In genomic region chr2:30415936-30416648, GRCm38 (mm10) we compare ENCODE assay signal across 8 mouse cellular contexts. TPM values are rescaled to one million over a fixed set of nuclear protein-coding genes. Genes with fewer than 3 reads are reported as not detected.
DNase-seq lines count a peak whose midpoint lies in the region; ATAC-seq lines count a peak whose summit lies in the region.

Ptpa (plus strand) TSS chr2:30416039.

- H3K4me1 ChIP-seq in embryonic facial prominence, embryonic 14.5 days (ENCODE audit: control insufficient read depth, insufficient read depth, low read length): peaks cover 26% of the 10 kb centered on the region
- peaks cover 29% of the 10 kb centered on the region for H3K4me1 ChIP-seq in kidney, embryonic 14.5 days (ENCODE audit: control insufficient read depth, insufficient read depth, low read length)
- H3K4me1 ChIP-seq in limb, embryonic 15.5 days: peaks cover 52% of the 10 kb centered on the region

- H3K9me3 ChIP-seq in embryonic facial prominence, embryonic 14.5 days (ENCODE audit: control insufficient read depth, low read length): no peaks in the 10 kb centered on the region
- H3K9me3 ChIP-seq in kidney, embryonic 14.5 days (ENCODE audit: control insufficient read depth, low read length): no peaks in the 10 kb centered on the region
- H3K9me3 ChIP-seq in limb, embryonic 15.5 days: no peaks in the 10 kb centered on the region

- H3K4me3 ChIP-seq in embryonic facial prominence, embryonic 14.5 days (ENCODE audit: low read depth, low read length): peak within 1 kb of the TSS; percentile 92
- peak within 1 kb of the TSS; percentile 64 for H3K4me3 ChIP-seq in kidney, embryonic 14.5 days (ENCODE audit: low read length)
- H3K4me3 ChIP-seq in limb, embryonic 15.5 days: peak within 1 kb of the TSS; percentile 87

- under 1% methylated on average over 45 of the region's 67 CpGs for WGBS in embryonic facial prominence, embryonic 14.5 days
- under 1% methylated on average over 63 of the region's 67 CpGs for WGBS in kidney, embryonic 14.5 days
- under 1% methylated on average over 64 of the region's 67 CpGs for WGBS in limb, embryonic 15.5 days

- ATAC-seq in embryonic facial prominence, embryonic 14.5 days (ENCODE audit: low read depth): peak; percentile 93
- ATAC-seq in kidney, embryonic 14.5 days (ENCODE audit: low FRiP score, low TSS enrichment): peak; percentile 87
- peak; percentile 89 for ATAC-seq in limb, embryonic 15.5 days (ENCODE audit: insufficient number of reproducible peaks, low FRiP score, low TSS enrichment, low read depth)

- no peaks in the 10 kb centered on the region for H3K36me3 ChIP-seq in embryonic facial prominence, embryonic 14.5 days (ENCODE audit: control insufficient read depth, insufficient read depth, low read length)
- peaks cover 4% of the 10 kb centered on the region; the same call in 1 of the 2 replicates for H3K36me3 ChIP-seq in kidney, embryonic 14.5 days (ENCODE audit: control insufficient read depth, insufficient read depth, low read length)
- H3K36me3 ChIP-seq in limb, embryonic 15.5 days: no peaks in the 10 kb centered on the region

- peak; percentile 89 for DNase-seq in 3134 (ENCODE audit: extremely low read depth, insufficient read length, low spot score)
- DNase-seq in adrenal gland, postnatal 4 days (ENCODE audit: low spot score in 2 of 2): peak; percentile 87 to 88
- DNase-seq in embryonic facial prominence, embryonic 14.5 days (ENCODE audit: low spot score): peak; percentile 95
- DNase-seq in heart, adult 9 months (ENCODE audit: low spot score in 2 of 2): peak; percentile 85 to 91
- peak; percentile 81 to 88 for DNase-seq in monocyte, adult 2 months (ENCODE audit: low read depth in 1 of 2, low spot score in 2 of 2)
- peak; percentile 91 to 92 for DNase-seq in spleen, postnatal 36 days (ENCODE audit: low spot score in 2 of 2)

- H3K27me3 ChIP-seq in embryonic facial prominence, embryonic 14.5 days (replicated peaks; ENCODE audit: control insufficient read depth, insufficient read depth, low read length): no peaks in the 10 kb centered on the region
- H3K27me3 ChIP-seq in kidney, embryonic 14.5 days (ENCODE audit: control insufficient read depth, insufficient read depth, low read length): no peaks in the 10 kb centered on the region
- H3K27me3 ChIP-seq in limb, embryonic 15.5 days: no peaks in the 10 kb centered on the region

- H3K27ac ChIP-seq in embryonic facial prominence, embryonic 14.5 days (replicated peaks; ENCODE audit: low read depth, low read length): peak within 1 kb of the TSS; percentile 98
- peak within 1 kb of the TSS; percentile 93 for H3K27ac ChIP-seq in kidney, embryonic 14.5 days (ENCODE audit: low read depth, low read length)
- H3K27ac ChIP-seq in limb, embryonic 15.5 days: peak within 1 kb of the TSS; percentile 98

- peak within 1 kb of the TSS; percentile 92 for H3K4me2 ChIP-seq in embryonic facial prominence, embryonic 14.5 days (ENCODE audit: low read depth, low read length)
- H3K4me2 ChIP-seq in kidney, embryonic 14.5 days (replicated peaks; ENCODE audit: low read depth, low read length): peak within 1 kb of the TSS; percentile 82
- H3K4me2 ChIP-seq in limb, embryonic 15.5 days: peak within 1 kb of the TSS; percentile 72

- peak within 1 kb of the TSS; percentile 96 for H3K9ac ChIP-seq in embryonic facial prominence, embryonic 14.5 days (ENCODE audit: low read depth, low read length)
- H3K9ac ChIP-seq in kidney, embryonic 14.5 days (ENCODE audit: low read depth, low read length): peak within 1 kb of the TSS; percentile 96
- H3K9ac ChIP-seq in limb, embryonic 15.5 days: peak within 1 kb of the TSS; percentile 89

RNA-seq across cellular contexts. Expression of gene Ptpa, which starts in this region (rescaled TPM):
- total RNA-seq in adrenal gland, postnatal 4 days (2021): 100 to 1,000 TPM; 165 to 169 TPM
- 70.2 and 77.1 TPM in 2 replicates for polyA plus RNA-seq in embryonic facial prominence, embryonic 14.5 days (2014; fragmentation: Nextera tagmentation; extraction: Ambion mirVana)
- 92.3 and 96.0 TPM in 2 replicates for polyA plus RNA-seq in kidney, embryonic 14.5 days (2014; fragmentation: Nextera tagmentation; extraction: Ambion mirVana)
- polyA plus RNA-seq in limb, embryonic 15.5 days (2015; fragmentation: Nextera tagmentation; extraction: Ambion mirVana): 137 and 149 TPM in 2 replicates

Comparison
In these comparisons a context has a peak if more than half of its experiments do, and no peak if none do; other contexts are left out.
1. Peak in every context shown above with its lines: DNase-seq, ATAC-seq, H3K4me3 ChIP-seq and H3K27ac ChIP-seq.